Mouse (Mus musculus) neural tube, embryonic 15.5 days (tissue): ENCODE measurements around the gene Usp32. TPM values are rescaled to one million over a fixed set of nuclear protein-coding genes. Genes with fewer than 3 reads are reported as not detected.
"Not testable (repeated sequence)": the region's sequence is repeated elsewhere in the genome, so short reads cannot be mapped to it uniquely, and the experiment has no call there.

Experiments used
- ATAC-seq: fragments of 200-750 bp; cut with Nextera tagmentation; 2 replicates; pipeline ENCODE4 v1.8.0; 2017; ENCODE audit warnings: mild to moderate bottlenecking, moderate TSS enrichment, moderate library complexity; ENCODE audit not compliant: low FRiP score
- H3K27ac ChIP-seq: fragments of 300-500 bp; sonication (generic); replicated peaks from 2 replicates; pipeline ENCODE4 v1.5.1; 2015; ENCODE audit warnings: mild to moderate bottlenecking, inconsistent platforms
- H3K27me3 ChIP-seq: fragments of 300-500 bp; sonication (generic); replicated peaks from 2 replicates; pipeline ENCODE4 v1.6.1; 2015; ENCODE audit warnings: inconsistent platforms
- H3K36me3 ChIP-seq: fragments of 300-500 bp; sonication (generic); 2 replicates; pipeline ENCODE4 v1.6.1; 2015; ENCODE audit warnings: inconsistent platforms
- H3K4me1 ChIP-seq: fragments of 300-500 bp; sonication (generic); 2 replicates; pipeline ENCODE4 v1.6.1; 2015; ENCODE audit warnings: inconsistent platforms
- H3K4me2 ChIP-seq: fragments of 300-500 bp; sonication (generic); 2 replicates; pipeline ENCODE4 v1.6.1; 2015; ENCODE audit warnings: inconsistent platforms, mild to moderate bottlenecking, moderate library complexity
- H3K4me3 ChIP-seq: fragments of 300-500 bp; sonication (generic); replicated peaks from 2 replicates; pipeline ENCODE4 v1.5.1; 2015; ENCODE audit warnings: mild to moderate bottlenecking, inconsistent platforms
- H3K9ac ChIP-seq: fragments of 300-500 bp; sonication (generic); replicated peaks from 2 replicates; pipeline ENCODE4 v1.6.1; 2015; ENCODE audit warnings: mild to moderate bottlenecking, inconsistent platforms
- H3K9me3 ChIP-seq: fragments of 300-500 bp; sonication (generic); replicated peaks from 2 replicates; pipeline ENCODE4 v1.6.1; 2016; ENCODE audit warnings: inconsistent platforms
- WGBS: fragments of 180-500 bp; shearing (Covaris S2); methylation state at CpG from one replicate; pipeline ENCODE4 v1.1.7; 2015; ENCODE audit warnings: mixed read lengths; 5-methylcytosine and 5-hydroxymethylcytosine counted together
- polyA plus RNA-seq: library from polyadenylated mRNA; unstranded; fragments of >200 nt; fragmentation: Nextera tagmentation; extraction: Ambion mirVana; gene quantifications from 2 replicates; pipeline ENCODE4 v1.2.1, GENCODE M21; 2015

Usp32 gene
- polyA plus RNA-seq, 1 experiment from 2014 or later = 10.6 TPM

DNA sequence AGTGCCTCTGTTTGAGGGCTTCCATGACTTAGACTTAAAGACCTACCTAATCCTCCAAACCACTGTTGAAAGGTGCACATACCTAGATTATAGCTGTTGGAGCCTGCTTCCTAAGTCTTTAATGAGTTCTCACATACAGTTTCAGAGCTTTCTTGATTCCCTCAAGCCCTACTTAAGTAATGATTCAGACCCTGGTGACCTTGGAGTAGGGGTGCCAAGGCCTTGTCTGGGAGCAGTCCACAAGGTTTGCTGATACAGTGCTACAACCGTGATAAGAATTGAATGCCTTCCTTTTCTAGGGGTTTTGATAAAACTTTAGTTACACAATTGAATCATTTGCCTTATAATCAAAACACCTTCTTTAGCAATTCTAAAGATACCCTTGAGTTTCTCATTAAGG lies 27.5 kb upstream of the Usp32 start:
- H3K36me3 ChIP-seq = no peaks in the 10 kb centered on the region
- no peak overlapping the region for H3K9ac ChIP-seq
- H3K4me3 ChIP-seq = no peak overlapping the region
- 74% methylated on average over 1 of the region's 1 CpGs for WGBS
- peaks cover 8% of the 10 kb centered on the region for H3K4me1 ChIP-seq
- H3K27ac ChIP-seq = no peak overlapping the region
- H3K4me2 ChIP-seq = no peak overlapping the region
- no peak for ATAC-seq
- no peaks in the 10 kb centered on the region for H3K9me3 ChIP-seq
- no peaks in the 10 kb centered on the region for H3K27me3 ChIP-seq

GRCm38 (mm10) chr11:85164371-85164770 lies 24.4 kb upstream of the Usp32 start:
- no peak overlapping the region for H3K4me2 ChIP-seq
- H3K27me3 ChIP-seq = no peaks in the 10 kb centered on the region
- H3K4me3 ChIP-seq = no peak overlapping the region
- no peaks in the 10 kb centered on the region for H3K4me1 ChIP-seq
- no peak for ATAC-seq
- H3K9ac ChIP-seq = no peak overlapping the region
- H3K9me3 ChIP-seq = no peaks in the 10 kb centered on the region
- H3K27ac ChIP-seq = no peak overlapping the region
- no peaks in the 10 kb centered on the region for H3K36me3 ChIP-seq

DNA sequence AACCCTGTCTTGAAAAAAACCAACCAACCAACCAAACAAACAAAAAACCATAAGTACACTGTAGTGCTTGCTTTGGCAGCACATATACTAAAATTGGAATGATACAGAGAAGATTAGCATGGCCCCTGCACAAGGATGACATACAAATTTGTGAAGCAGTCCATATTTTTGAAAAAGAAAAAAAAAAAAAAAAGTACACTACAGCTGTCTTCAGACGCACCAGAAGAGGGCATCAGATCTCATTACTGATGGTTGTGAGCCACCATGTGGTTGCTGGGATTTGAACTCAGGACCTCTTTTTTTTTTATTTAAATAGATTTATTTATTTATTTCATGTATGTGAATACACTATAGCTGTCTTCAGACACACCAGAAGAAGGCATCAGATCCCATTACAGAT lies 23.1 kb upstream of the Usp32 start:
- not testable (repeated sequence) for H3K27me3 ChIP-seq, H3K4me3 ChIP-seq, H3K27ac ChIP-seq, H3K9ac ChIP-seq, ATAC-seq, H3K36me3 ChIP-seq, H3K4me2 ChIP-seq, H3K4me1 ChIP-seq, H3K9me3 ChIP-seq
- 95% methylated on average over 1 of the region's 1 CpGs for WGBS

GRCm38 (mm10) chr11:85157301-85157700 lies 17.3 kb upstream of the Usp32 start:
- Histone ChIP-seq H3K4me3 (no peak overlapping the region), H3K36me3 (no peaks in the 10 kb centered on the region), H3K9me3 (no peaks in the 10 kb centered on the region), H3K9ac (no peak overlapping the region), H3K27me3 (no peaks in the 10 kb centered on the region), H3K4me2 (no peak overlapping the region), H3K4me1 (no peaks in the 10 kb centered on the region), H3K27ac (no peak overlapping the region)
- WGBS = 56% methylated on average over 2 of the region's 2 CpGs
- no peak for ATAC-seq

DNA sequence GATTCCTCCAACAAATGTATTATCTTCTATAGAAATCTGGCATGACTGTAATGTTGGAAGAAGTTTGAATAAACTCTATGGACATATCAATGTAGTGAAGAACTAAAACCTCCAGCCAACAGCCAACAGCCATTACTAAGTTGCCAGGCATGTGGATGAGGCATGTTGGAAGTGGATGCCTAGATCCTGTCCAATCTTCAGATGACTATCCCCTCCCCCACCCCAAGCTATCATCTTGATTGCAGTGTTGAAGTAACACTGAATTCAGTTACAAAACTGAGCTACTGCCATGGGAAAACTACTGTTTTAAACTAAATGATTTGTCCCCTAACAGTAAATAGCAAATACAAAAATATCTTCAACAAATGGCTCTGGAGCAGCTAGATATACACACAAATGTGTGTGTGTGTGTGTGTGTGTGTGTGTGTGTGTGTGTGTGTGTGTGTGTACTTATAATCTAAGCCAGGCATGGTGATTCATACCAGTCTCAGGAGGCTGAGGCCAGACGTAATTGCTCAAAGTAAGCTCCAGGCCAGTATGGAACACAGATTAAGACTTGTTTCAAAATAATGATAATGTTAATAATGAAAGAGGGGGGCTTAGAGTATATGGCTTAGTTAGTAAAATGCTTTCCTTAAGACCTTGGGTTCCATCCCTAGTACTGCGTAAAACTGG lies 12.4 kb upstream of the Usp32 start:
- Histone ChIP-seq H3K4me2 (no peak overlapping the region), H3K4me1 (no peaks in the 10 kb centered on the region), H3K27ac (no peak overlapping the region), H3K9me3 (no peaks in the 10 kb centered on the region), H3K4me3 (no peak overlapping the region), H3K36me3 (no peaks in the 10 kb centered on the region), H3K9ac (no peak overlapping the region), H3K27me3 (no peaks in the 10 kb centered on the region)
- no peak for ATAC-seq
- 93% methylated on average over 2 of the region's 2 CpGs for WGBS

GRCm38 (mm10) chr11:85138776-85139474 lies 1.0 kb downstream of the Usp32 start:
- Histone ChIP-seq H3K4me2 (peak overlapping the region; percentile 61), H3K27me3 (no peaks in the 10 kb centered on the region), H3K9ac (peak overlapping the region; percentile 87), H3K4me1 (peaks cover 20% of the 10 kb centered on the region), H3K27ac (peak overlapping the region; percentile 93), H3K36me3 (no peaks in the 10 kb centered on the region), H3K4me3 (peak overlapping the region; percentile 86), H3K9me3 (no peaks in the 10 kb centered on the region)
- ATAC-seq = no peak; the same call in 1 of the 2 replicates
- WGBS = under 1% methylated on average over 17 of the region's 17 CpGs

- Histone ChIP-seq H3K27ac (no peak overlapping the region), H3K36me3 (no peaks in the 10 kb centered on the region), H3K4me2 (no peak overlapping the region), H3K9ac (no peak overlapping the region), H3K9me3 (no peaks in the 10 kb centered on the region), H3K4me3 (no peak overlapping the region), H3K27me3 (no peaks in the 10 kb centered on the region), H3K4me1 (peaks cover 5% of the 10 kb centered on the region; the same call in 1 of the 2 replicates)
- WGBS = 84% methylated on average over 2 of the region's 2 CpGs
- no peak for ATAC-seq
Measured at GRCm38 (mm10) chr11:85131542-85131941, 8.4 kb downstream of the Usp32 start.

GRCm38 (mm10) chr11:85128883-85129282 lies 11.1 kb downstream of the Usp32 start:
- WGBS = 97% methylated on average over 1 of the region's 1 CpGs
- no peak for ATAC-seq
- H3K4me2 ChIP-seq = no peak overlapping the region

GRCm38 (mm10) chr11:85126257-85127102 lies 13.5 kb downstream of the Usp32 start:
- Histone ChIP-seq H3K27ac (no peak overlapping the region), H3K27me3 (no peaks in the 10 kb centered on the region), H3K9ac (no peak overlapping the region), H3K36me3 (no peaks in the 10 kb centered on the region), H3K4me2 (no peak overlapping the region), H3K4me3 (no peak overlapping the region), H3K4me1 (peaks cover under 1% of the 10 kb centered on the region; the same call in 1 of the 2 replicates), H3K9me3 (no peaks in the 10 kb centered on the region)
- WGBS = 88% methylated on average over 2 of the region's 2 CpGs
- no peak for ATAC-seq

More at GRCm38 (mm10) chr11:85128883-85129282, 11.1 kb downstream of the Usp32 start:
- Histone ChIP-seq H3K27ac (no peak overlapping the region), H3K27me3 (no peaks in the 10 kb centered on the region), H3K36me3 (no peaks in the 10 kb centered on the region), H3K9me3 (no peaks in the 10 kb centered on the region), H3K4me1 (peaks cover 5% of the 10 kb centered on the region; the same call in 1 of the 2 replicates), H3K4me3 (no peak overlapping the region), H3K9ac (no peak overlapping the region)

DNA sequence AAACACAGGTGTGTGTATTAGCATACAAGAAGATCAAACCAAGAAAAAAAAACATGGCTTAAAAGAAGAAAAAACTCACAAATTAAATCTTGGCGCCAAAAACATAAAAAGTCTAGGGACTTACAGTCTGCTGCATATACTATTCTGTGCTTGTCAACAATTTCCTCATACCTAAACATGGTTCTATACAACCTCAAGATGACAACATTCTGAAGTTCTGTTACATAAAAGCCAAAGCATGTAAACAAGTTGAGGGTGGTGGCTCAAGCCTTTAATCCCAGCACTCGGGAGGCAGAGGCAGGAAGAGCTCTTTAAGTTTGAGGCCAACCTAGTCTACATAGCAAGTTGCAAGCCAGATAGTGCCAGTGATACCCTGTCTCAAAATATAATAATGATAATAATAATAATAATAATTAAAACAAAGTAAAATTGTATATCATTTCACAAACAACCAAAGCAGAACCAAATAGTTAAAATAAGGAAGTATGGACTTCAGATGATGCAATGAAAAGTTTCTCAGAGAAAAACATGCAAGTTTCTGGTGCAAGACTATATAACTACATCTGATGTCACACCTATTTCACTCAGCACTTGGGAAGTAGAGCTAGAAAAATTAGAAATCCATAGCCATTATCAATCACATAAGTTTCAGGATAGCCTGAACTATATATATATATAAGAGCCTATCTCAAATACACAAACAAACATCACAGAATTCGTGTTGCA lies 16.5 kb downstream of the Usp32 start:
- Histone ChIP-seq H3K27me3 (no peaks in the 10 kb centered on the region), H3K9me3 (no peaks in the 10 kb centered on the region), H3K4me1 (no peaks in the 10 kb centered on the region), H3K4me3 (no peak overlapping the region), H3K4me2 (no peak overlapping the region), H3K9ac (no peak overlapping the region), H3K36me3 (no peaks in the 10 kb centered on the region), H3K27ac (no peak overlapping the region)
- 88% methylated on average over 3 of the region's 3 CpGs for WGBS
- ATAC-seq = no peak

DNA sequence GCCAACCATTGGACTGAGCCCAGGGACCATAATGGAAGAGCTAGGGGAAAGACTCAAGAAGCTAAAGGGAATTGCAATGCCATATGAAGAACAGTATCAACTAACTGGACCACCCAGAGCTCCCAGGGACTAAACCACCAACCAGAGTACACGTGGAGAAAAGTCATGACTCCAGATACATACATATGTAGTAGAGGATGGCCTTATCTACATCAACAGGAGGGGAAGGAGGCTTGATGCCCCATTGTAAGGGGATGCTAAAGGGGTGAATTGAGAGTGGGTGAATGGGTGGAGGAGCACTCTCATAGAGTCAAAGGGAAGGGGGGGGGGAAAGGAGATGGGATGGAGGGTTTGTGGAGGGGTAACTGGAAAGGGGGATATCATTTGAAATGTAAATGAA lies 17.9 kb downstream of the Usp32 start:
- H3K4me2 ChIP-seq = no peak overlapping the region
- no peaks in the 10 kb centered on the region for H3K4me1 ChIP-seq
- H3K9me3 ChIP-seq = no peaks in the 10 kb centered on the region
- no peaks in the 10 kb centered on the region for H3K36me3 ChIP-seq
- no peak overlapping the region for H3K4me3 ChIP-seq
- H3K9ac ChIP-seq = no peak overlapping the region
- no peak for ATAC-seq
- no peaks in the 10 kb centered on the region for H3K27me3 ChIP-seq
- 96% methylated on average over 1 of the region's 1 CpGs for WGBS
- no peak overlapping the region for H3K27ac ChIP-seq
